Mouse (Mus musculus): Measurements from ENCODE around the gene Isx.

Isx gene

DNA sequence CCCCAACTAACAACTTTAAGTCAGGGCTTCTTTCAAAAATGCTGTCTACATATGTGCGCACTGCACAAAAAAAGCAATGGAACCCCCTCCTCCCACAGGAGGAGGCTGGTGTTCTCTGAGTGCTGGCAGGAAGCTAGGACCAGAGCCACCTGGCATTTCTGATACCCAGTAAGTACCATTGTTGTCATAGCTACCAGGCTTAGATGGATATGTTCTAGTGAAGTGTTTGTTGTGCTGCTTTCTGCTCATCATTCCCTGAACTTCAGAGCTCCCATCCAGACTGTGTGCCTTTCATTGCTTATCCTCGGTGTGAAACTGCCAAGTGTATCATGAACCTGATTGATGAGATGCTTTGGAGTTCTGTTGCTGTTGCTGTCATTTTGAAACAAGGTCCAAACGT, 26.8 kb downstream of the Isx start:
- peak; percentile 72 for DNase-seq (ENCODE audit: low spot score)

DNA sequence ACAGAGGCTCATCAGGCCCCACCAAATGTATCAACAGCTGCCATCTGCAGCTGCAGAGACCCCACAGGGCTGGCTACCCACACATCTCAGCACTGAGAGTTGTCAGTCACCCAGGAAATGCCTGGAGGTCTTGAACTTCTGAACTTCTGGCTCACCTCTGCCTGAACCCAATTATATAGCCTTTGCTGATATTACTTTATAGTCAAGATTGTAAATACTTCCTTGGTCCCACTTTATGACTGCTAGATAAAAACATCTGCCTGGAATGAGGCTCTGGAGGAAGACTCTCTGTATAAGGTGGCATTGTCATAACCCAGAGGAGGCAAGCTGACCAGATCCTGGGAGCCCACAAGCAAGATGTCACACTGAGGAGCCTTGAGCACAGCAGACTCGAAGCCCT, 28.8 kb downstream of the Isx start:
- DNase-seq (ENCODE audit: low spot score), result no peak

DNA sequence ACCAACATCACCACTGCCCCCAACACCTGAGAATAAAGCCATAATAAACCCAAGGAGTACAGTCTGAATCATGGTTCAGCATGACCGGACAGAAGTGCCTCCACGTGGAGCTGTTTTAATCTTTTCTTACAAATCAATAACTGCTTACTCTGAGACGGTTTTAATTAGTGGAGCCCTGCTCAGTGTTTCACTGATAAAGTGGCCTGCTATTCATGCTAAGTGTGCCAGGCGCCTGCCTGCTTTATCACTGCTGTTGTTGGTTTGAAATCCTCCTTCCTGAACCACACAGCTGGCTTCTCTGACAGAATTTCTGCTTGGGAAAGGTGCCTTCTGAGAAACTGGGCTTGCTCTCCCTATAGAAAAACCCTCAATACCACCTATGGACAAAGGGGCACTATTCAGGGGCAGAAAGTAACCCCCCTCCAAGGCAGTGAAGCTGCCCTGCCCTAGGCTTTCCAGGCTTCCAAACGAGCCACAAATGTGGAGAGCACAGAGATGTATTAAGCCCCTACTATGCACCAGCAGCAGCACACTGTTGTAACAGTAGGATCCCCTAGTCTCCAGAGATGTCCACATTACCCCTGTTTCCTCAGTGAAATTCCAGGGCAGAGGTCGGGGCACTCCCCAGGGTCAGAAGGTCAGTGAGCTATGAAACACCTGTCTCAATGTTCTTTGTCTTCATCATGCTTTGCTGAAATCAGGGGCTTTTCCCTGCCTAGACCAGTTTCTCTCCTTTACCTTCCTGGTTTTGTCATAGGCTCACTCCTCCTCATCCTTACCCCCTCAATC, 30.3 kb downstream of the Isx start:
- DNase-seq (ENCODE audit: low spot score), result no peak

DNA sequence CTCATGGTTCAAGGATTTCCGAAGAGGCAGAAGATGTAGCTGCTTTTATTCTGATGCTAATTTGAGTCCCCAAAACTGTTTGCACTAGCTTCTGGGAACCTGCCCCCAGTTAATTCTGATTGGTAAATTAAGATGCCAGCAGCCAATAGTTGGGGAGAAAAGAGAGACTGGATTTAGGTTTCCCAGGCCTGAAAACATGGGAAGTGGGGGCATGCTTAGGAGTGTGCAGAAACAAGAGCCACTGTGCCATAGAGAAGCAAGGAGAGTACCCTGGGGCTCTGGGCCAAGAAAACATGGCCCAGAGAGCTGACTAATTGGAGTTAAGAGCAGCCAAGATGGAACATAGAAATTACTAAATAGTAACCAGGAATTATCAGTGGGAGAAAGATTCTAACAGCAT, 33.4 kb downstream of the Isx start:
- DNase-seq (ENCODE audit: low spot score), result no peak

DNA sequence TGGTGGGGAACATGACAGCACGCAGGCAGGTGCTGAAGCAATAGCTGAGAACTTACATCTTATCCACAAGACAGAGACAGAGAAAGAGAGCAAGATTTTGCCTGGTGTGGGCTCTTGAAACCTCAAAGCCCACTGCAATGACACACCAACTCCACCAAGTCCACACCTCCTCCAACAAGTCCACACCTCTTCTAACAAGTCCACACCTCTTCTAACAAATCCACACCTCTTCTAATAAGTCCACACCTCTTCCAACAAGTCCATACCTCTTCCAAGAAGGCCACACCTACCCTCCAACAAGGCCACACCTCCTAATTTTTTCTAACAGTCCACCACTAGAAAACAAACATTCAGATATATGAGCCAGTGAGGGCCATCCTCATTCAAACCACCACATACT, 37.7 kb downstream of the Isx start:
- DNase-seq (ENCODE audit: low spot score), result no peak

DNA sequence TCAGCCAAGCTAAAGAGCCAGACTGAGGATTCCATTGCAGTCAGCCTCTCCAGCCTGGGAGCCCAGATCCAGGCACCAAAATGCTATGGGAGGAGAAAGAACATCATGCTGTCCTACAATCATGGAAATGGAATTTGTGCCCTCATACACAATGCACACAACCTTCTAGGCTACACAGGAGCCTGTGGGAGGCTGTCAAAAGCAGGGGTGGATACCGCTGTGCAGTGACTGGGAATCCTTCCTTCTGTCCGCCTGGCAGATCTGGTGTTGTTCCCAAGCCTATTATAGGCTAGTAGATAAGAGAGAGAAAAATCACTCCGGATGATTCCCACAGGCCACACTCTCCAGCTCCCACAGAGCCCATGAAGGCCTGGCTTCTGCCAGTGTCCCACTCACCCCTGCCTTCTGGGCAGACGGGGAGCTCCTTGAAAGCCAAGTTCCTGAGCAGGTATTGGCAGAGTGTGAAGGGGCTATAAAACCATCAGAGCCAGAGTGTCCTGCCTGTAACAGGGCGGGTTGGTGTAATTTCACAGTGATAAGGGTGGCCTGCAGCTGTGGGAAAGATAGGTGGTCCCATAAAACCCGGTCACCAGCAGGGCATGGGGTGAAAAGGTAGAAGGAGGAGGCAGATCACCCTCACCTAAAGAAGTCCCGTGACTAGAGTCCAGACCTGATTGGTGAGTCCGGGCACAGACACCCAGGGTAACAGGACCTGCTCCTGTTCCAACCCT, 47.9 kb downstream of the Isx start:
- peak; percentile 34 for DNase-seq (ENCODE audit: low spot score)

DNA sequence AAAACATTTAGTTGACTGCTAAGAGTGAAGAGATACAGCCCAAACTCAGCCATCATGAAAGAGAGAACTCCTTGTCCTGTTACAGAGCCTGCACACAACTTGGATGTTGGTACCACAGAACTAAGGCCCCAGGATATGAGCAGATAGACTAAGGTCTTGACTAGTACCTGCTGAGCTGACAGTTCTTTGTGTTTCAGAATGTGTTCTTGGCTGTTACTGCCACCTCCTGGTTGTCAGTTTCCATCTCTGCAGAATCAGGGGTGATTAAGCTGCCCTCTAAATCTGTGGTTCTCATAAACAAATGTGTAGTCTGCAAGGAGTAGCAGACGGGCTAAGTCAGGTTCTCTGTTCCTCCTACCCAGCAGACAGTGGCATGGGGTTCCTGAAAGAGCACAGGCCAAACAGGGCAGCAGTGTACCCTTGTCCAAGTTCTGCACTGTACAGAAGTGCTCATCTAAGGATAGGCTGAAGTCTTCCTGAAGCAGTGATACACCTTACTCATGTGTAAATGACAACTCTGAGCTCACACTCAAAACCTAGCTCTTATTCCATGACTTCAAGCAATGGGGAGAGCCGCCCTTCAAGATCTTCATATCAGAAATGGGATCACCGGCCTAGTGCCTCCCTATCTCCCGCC, 49.0 kb downstream of the Isx start:
- peak; percentile 57 for DNase-seq (ENCODE audit: low spot score)

DNA sequence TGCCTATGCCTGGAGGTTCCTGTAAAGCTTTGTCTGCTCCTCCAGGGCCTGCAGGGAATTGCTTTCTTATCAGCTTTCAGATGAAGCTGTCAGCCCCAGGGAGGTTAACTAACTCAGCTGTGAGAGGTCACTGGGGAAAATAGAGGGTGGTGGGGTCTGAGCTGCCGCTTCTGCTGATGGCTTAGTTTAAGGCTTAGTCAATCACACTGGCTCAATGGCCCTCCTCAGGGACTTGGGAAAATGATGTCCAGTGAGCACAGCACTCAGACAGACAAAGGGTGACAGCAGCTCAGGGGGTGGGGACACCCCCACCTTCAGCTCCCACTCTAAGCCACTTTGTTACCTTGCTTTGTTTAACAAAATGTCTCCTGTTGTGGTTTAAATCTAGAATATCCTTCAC, 55.0 kb downstream of the Isx start:
- no peak for DNase-seq (ENCODE audit: low spot score)

DNA sequence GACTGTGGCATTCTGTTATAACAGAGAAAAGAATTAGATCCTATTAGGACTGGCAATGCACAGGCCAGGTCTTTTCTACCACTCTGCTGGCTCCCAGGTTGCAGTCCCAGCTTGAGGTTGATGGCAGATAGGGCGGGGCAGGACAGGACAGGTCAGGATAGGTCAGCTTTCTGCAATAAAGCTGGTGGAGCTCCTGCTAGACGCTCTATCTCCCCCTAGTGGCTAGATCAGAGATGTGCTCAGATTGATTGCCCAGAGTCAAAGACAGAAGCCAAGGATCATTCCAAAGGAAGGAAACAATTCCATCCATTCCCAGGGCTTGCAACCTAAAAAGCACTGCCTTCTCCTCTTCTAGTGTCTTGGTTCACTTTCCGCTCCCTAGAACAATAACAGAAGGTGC, 57.8 kb downstream of the Isx start:
- peak; percentile 46 for DNase-seq (ENCODE audit: low spot score)

DNA sequence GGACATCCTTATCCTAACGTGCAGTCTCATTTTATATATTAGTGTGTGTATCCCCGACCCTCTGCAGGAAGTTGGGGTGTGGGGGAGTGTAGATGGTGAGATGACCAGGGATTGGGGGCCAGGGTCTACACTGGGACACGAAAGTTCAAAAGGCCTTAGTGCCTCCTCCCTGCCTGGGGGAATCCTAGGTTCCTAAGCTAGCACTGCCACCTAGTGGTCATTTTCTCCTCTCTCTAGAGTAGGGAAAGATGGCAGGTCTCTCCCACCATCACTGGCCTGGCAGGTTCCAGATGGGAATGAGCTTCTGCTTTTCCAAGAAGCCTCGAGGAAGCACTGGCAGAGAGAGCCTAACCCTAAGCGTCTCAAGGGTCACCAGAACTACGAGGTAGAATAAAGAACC, 62.3 kb downstream of the Isx start:
- DNase-seq (ENCODE audit: low spot score), result peak; percentile 75

DNA sequence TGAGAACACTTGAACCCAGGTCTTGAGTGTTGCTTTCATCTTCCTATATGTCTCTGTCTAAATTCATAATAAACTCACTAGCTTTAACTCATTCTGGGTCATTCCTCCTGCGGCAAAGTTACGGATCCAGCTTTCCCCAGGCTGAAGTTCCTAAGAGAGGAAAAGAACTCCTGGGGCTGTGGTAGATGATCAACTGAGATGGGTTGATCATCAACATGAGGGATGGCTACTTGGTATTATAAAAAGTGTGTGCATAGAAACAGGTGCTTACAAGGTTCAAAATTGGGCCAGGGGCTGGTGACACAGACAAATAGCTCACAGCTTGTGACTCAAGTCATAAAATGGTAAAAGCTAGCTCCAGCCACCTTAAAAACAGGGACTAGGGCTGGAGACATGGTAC, 63.7 kb downstream of the Isx start:
- DNase-seq (ENCODE audit: low spot score), result no peak

DNA sequence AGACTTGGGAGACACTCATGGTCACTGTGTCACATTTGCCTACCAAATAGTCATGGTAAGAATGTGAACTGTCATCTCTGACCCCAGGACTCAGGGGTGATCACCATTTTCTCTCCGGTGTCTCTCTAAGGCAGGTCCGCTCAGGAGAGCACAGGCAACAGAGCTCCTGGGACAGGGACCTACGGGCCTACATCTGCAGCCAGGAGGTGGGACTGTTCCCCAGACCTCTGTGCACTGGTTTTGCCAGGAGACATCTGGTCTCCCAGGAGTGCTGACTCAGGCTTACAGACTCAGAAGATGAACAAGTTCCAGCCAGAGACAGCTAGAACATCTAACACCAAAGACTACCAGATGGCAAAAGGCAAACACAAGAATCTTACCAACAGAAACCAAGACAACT, 69.1 kb downstream of the Isx start:
- DNase-seq (ENCODE audit: low spot score), result no peak

All from layer of hippocampus, adult 11-12 months (tissue).